Mouse (Mus musculus) naive thymus-derived CD4-positive, alpha-beta T cell, adult 5 months (primary cell): ENCODE results near the gene Vmn1r178. TPM values are rescaled to one million over a fixed set of nuclear protein-coding genes. Genes with fewer than 3 reads are reported as not detected.

Source experiments
- polyA plus RNA-seq: library from polyadenylated mRNA; unstranded; fragments of 100-300 nt; shearing (Covaris generic); gene quantifications from one replicate; pipeline ENCODE4 v1.2.1, GENCODE M21; 2017

Gene Vmn1r178
- 0.17 TPM for polyA plus RNA-seq

DNA sequence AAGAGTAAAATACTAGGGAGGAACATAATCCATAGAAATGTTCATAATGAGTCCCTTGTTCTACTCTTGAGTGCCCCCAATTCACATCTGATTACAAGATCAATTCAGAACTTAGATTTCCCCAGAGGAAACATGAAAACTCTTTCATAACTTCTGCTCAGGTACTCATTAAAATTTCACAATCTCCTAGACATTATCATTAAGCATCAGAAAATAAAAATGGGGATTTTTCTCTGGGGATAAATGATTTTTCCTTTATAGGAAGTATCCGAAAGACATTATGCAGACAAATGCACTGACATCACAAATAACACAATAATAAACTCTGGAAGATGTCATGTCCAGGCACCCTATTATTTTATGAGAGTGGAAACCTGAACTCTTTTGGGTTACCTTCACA, at the start of gene Vmn1r178:
Gene Vmn1r178 (plus strand): TSS at position 301 of the 400 bp plus-strand sequence.

DNA sequence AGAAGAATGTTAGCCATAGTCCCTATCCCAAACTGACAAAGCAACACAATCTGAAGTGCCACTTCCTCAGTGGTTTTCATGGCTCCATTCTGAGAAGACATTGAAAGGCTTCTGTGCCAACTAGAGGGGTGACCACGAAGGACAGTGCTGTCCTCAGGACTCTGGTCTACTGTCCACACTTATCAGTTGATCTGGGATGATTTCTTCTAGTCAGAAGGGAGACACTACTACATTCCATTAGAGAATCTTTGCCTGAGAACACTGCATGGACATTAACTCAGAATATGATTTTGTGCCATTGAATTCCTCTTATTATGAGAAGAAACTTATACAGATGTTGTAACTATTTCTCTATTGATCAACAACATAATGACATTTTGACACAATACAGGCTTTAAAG, 25.5 kb upstream of the Vmn1r178 start, which contains the start of gene Vmn1r177:
Gene Vmn1r177 (minus strand): TSS at position 101 of the 400 bp plus-strand sequence.

DNA sequence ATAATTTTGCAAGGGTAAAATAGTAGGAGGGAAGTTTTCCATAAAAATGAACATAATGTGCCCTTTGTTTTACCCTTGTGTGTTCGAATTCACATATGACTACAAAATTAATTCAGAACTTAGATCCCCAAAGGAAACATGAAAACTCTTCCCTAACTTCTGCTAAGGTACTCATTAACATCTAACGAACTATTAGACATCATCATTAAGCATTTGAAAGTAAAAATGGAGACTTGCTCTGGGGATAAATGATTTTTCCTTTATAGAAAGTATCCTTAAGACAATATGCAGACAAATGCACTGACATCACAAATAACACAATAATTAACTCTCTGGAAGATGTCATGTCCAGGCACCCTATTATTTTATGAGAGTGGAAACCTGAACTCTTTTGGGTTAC, 34.9 kb downstream of the Vmn1r178 start, which contains the start of gene Vmn1r179:
Gene Vmn1r179 (plus strand): TSS at position 301 of the 400 bp plus-strand sequence.

Other genes with a start within 250 kb of the Vmn1r178 start
- not detected for gene Vmn1r172, start 233.7 kb upstream of the Vmn1r178 start, polyA plus RNA-seq
- not detected for gene Vmn1r173, start 191.3 kb upstream of the Vmn1r178 start, polyA plus RNA-seq
- gene Vmn1r174, start 139.7 kb upstream of the Vmn1r178 start, polyA plus RNA-seq, result 0.05 TPM
- not detected for gene Vmn1r175, start 81.4 kb upstream of the Vmn1r178 start, polyA plus RNA-seq
- gene Vmn1r176, start 54.6 kb upstream of the Vmn1r178 start, polyA plus RNA-seq, result not detected
- gene Vmn1r177, start 25.6 kb upstream of the Vmn1r178 start, polyA plus RNA-seq, result not detected
- gene Vmn1r179, start 35.0 kb downstream of the Vmn1r178 start, polyA plus RNA-seq, result 0.11 TPM
- not detected for gene Vmn1r180, start 58.6 kb downstream of the Vmn1r178 start, polyA plus RNA-seq
- gene Vmn1r181, start 82.6 kb downstream of the Vmn1r178 start, polyA plus RNA-seq, result not detected
- gene V1rd19, start 109.7 kb downstream of the Vmn1r178 start, polyA plus RNA-seq, result 0.20 TPM
- gene Vmn1r183, start 161.2 kb downstream of the Vmn1r178 start, polyA plus RNA-seq, result 0.07 TPM
- 42.6 TPM for gene Zfp180, start 189.9 kb downstream of the Vmn1r178 start, polyA plus RNA-seq
- gene Zfp112, start 220.3 kb downstream of the Vmn1r178 start, polyA plus RNA-seq, result 1.3 TPM
- 7.0 TPM for gene Zfp235, start 242.2 kb downstream of the Vmn1r178 start, polyA plus RNA-seq